Mouse (Mus musculus) embryonic facial prominence, embryonic 12.5 days (tissue): ENCODE data around the gene Tarbp1. TPM values are rescaled to one million over a fixed set of nuclear protein-coding genes. Genes with fewer than 3 reads are reported as not detected.

ENCODE experiments used
- ATAC-seq: fragments of 200-750 bp; cut with Nextera tagmentation; 2 replicates; pipeline ENCODE4 v1.8.0; 2017; ENCODE audit not compliant: insufficient number of reproducible peaks, insufficient read depth, low FRiP score, low TSS enrichment
- H3K27ac ChIP-seq: fragments of 300-500 bp; sonication (generic); 2 replicates; pipeline ENCODE4 v1.5.1; 2016; ENCODE audit warnings: mild to moderate bottlenecking
- H3K27me3 ChIP-seq: fragments of 300-500 bp; sonication (generic); 2 replicates; pipeline ENCODE4 v1.6.1; 2016; ENCODE audit warnings: mild to moderate bottlenecking, moderate library complexity
- H3K36me3 ChIP-seq: fragments of 300-500 bp; sonication (generic); 2 replicates; pipeline ENCODE4 v1.6.1; 2016; ENCODE audit warnings: mild to moderate bottlenecking
- H3K4me1 ChIP-seq: fragments of 300-500 bp; sonication (generic); 2 replicates; pipeline ENCODE4 v1.6.1; 2016
- H3K4me2 ChIP-seq: fragments of 300-500 bp; sonication (generic); replicated peaks from 2 replicates; pipeline ENCODE4 v1.6.1; 2016; ENCODE audit warnings: mild to moderate bottlenecking, moderate library complexity
- H3K4me3 ChIP-seq: fragments of 300-500 bp; sonication (generic); 2 replicates; pipeline ENCODE4 v1.5.1; 2016; ENCODE audit warnings: mild to moderate bottlenecking
- H3K9ac ChIP-seq: fragments of 300-500 bp; sonication (generic); 2 replicates; pipeline ENCODE4 v1.6.1; 2016; ENCODE audit warnings: mild to moderate bottlenecking, moderate library complexity
- H3K9me3 ChIP-seq: fragments of 300-500 bp; sonication (generic); 2 replicates; pipeline ENCODE4 v1.6.1; 2016; ENCODE audit warnings: mild to moderate bottlenecking, moderate library complexity
- WGBS: fragments of 180-500 bp; shearing (Covaris S2); methylation state at CpG from one replicate; pipeline ENCODE4 v1.1.7; 2016; 5-methylcytosine and 5-hydroxymethylcytosine counted together
- polyA plus RNA-seq: library from polyadenylated mRNA; unstranded; fragments of >200 nt; fragmentation: Nextera tagmentation; extraction: Ambion mirVana; gene quantifications from 2 replicates; pipeline ENCODE4 v1.2.1, GENCODE M21; 2016

The Tarbp1 gene
- 3.0 and 3.2 TPM in 2 replicates for polyA plus RNA-seq

GRCm38 (mm10) chr8:126474299-126475187, at the start of gene Tarbp1:
TSS of gene Tarbp1 (minus strand) at chr8:126475065.
- peaks cover 8% of the 10 kb centered on the region for H3K4me1 ChIP-seq
- H3K9me3 ChIP-seq, result no peaks in the 10 kb centered on the region
- peak within 1 kb of the TSS; percentile 80 for H3K9ac ChIP-seq
- ATAC-seq, result peak; percentile 92
- under 1% methylated on average over 114 of the region's 124 CpGs for WGBS
- H3K36me3 ChIP-seq, result peaks cover 7% of the 10 kb centered on the region
- H3K4me2 ChIP-seq, result peak within 1 kb of the TSS; percentile 90
- H3K4me3 ChIP-seq, result peak within 1 kb of the TSS; percentile 82
- peak within 1 kb of the TSS; percentile 78 for H3K27ac ChIP-seq
- 0 out of 2 replicates have a peak, but pooled peaks cover 5% of the 10 kb centered on the region for H3K27me3 ChIP-seq

GRCm38 (mm10) chr8:126524233-126524985, 49.5 kb upstream of the Tarbp1 start:
- Histone ChIP-seq H3K9me3 (no peaks in the 10 kb centered on the region), H3K27me3 (no peaks in the 10 kb centered on the region), H3K27ac (peak overlapping the region; percentile 75), H3K36me3 (no peaks in the 10 kb centered on the region), H3K4me1 (0 out of 2 replicates have a peak, but pooled peaks cover 10% of the 10 kb centered on the region), H3K4me3 (no peak overlapping the region), H3K9ac (no peak overlapping the region), H3K4me2 (no peak overlapping the region)
- ATAC-seq, result no peak
- 74% methylated on average over 18 of the region's 18 CpGs for WGBS

GRCm38 (mm10) chr8:126523060-126523574, 48.3 kb upstream of the Tarbp1 start:
- Histone ChIP-seq H3K9me3 (no peaks in the 10 kb centered on the region), H3K9ac (no peak overlapping the region), H3K27me3 (no peaks in the 10 kb centered on the region), H3K4me1 (0 out of 2 replicates have a peak, but pooled peaks cover 10% of the 10 kb centered on the region), H3K27ac (0 out of 2 replicates have a peak overlapping the region, but pooled peaks have one; percentile 12), H3K4me2 (no peak overlapping the region), H3K36me3 (no peaks in the 10 kb centered on the region), H3K4me3 (no peak overlapping the region)
- ATAC-seq, result peak; percentile 37; the same call in 1 of the 2 replicates
- WGBS, result 74% methylated on average over 11 of the region's 11 CpGs

- ATAC-seq, result no peak
- WGBS, result 89% methylated on average over 4 of the region's 4 CpGs
Measured at GRCm38 (mm10) chr8:126519447-126519975, 44.6 kb upstream of the Tarbp1 start.

GRCm38 (mm10) chr8:126516620-126517577, 42.0 kb upstream of the Tarbp1 start:
- peak overlapping the region; percentile 18 for H3K4me3 ChIP-seq
- H3K9ac ChIP-seq, result 0 out of 2 replicates have a peak overlapping the region, but pooled peaks have one; percentile 4
- H3K9me3 ChIP-seq, result no peaks in the 10 kb centered on the region
- H3K27me3 ChIP-seq, result no peaks in the 10 kb centered on the region
- H3K4me1 ChIP-seq, result peaks cover 13% of the 10 kb centered on the region; the same call in 1 of the 2 replicates
- ATAC-seq, result no peak
- 0 out of 2 replicates have a peak overlapping the region, but pooled peaks have one; percentile 38 for H3K27ac ChIP-seq
- no peaks in the 10 kb centered on the region for H3K36me3 ChIP-seq
- peak overlapping the region; percentile 42 for H3K4me2 ChIP-seq
- WGBS, result 24% methylated on average over 27 of the region's 27 CpGs

More at GRCm38 (mm10) chr8:126519447-126519975, 44.6 kb upstream of the Tarbp1 start:
- H3K4me1 ChIP-seq, result peaks cover 13% of the 10 kb centered on the region; the same call in 1 of the 2 replicates
- no peaks in the 10 kb centered on the region for H3K36me3 ChIP-seq
- H3K9ac ChIP-seq, result no peak overlapping the region
- H3K27ac ChIP-seq, result no peak overlapping the region
- no peak overlapping the region for H3K4me3 ChIP-seq
- no peaks in the 10 kb centered on the region for H3K9me3 ChIP-seq
- H3K27me3 ChIP-seq, result no peaks in the 10 kb centered on the region
- no peak overlapping the region for H3K4me2 ChIP-seq

GRCm38 (mm10) chr8:126514011-126514964, 39.4 kb upstream of the Tarbp1 start:
- no peaks in the 10 kb centered on the region for H3K9me3 ChIP-seq
- no peak overlapping the region for H3K4me2 ChIP-seq
- no peak for ATAC-seq
- no peaks in the 10 kb centered on the region for H3K36me3 ChIP-seq
- no peaks in the 10 kb centered on the region for H3K27me3 ChIP-seq
- H3K9ac ChIP-seq, result no peak overlapping the region
- WGBS, result 73% methylated on average over 10 of the region's 10 CpGs
- H3K4me3 ChIP-seq, result no peak overlapping the region
- peaks cover 13% of the 10 kb centered on the region; the same call in 1 of the 2 replicates for H3K4me1 ChIP-seq
- no peak overlapping the region for H3K27ac ChIP-seq

- no peak for ATAC-seq
- WGBS, result 55% methylated on average over 3 of the region's 3 CpGs
- Histone ChIP-seq H3K9me3 (no peaks in the 10 kb centered on the region), H3K27ac (no peak overlapping the region), H3K9ac (no peak overlapping the region), H3K4me1 (no peaks in the 10 kb centered on the region), H3K36me3 (no peaks in the 10 kb centered on the region), H3K27me3 (no peaks in the 10 kb centered on the region), H3K4me3 (no peak overlapping the region), H3K4me2 (no peak overlapping the region)
Measured at GRCm38 (mm10) chr8:126510866-126511265, 36.0 kb upstream of the Tarbp1 start.

- WGBS, result 77% methylated on average over 6 of the region's 6 CpGs
- Histone ChIP-seq H3K4me1 (no peaks in the 10 kb centered on the region), H3K27ac (no peak overlapping the region), H3K27me3 (no peaks in the 10 kb centered on the region), H3K4me3 (no peak overlapping the region), H3K4me2 (no peak overlapping the region), H3K9ac (no peak overlapping the region), H3K36me3 (no peaks in the 10 kb centered on the region), H3K9me3 (no peaks in the 10 kb centered on the region)
- ATAC-seq, result no peak
Measured at GRCm38 (mm10) chr8:126509635-126510034, 34.8 kb upstream of the Tarbp1 start.

GRCm38 (mm10) chr8:126508871-126509586, 34.2 kb upstream of the Tarbp1 start:
- H3K4me3 ChIP-seq, result no peak overlapping the region
- H3K9ac ChIP-seq, result no peak overlapping the region
- H3K27ac ChIP-seq, result no peak overlapping the region
- H3K4me1 ChIP-seq, result no peaks in the 10 kb centered on the region
- ATAC-seq, result no peak
- H3K9me3 ChIP-seq, result no peaks in the 10 kb centered on the region
- no peaks in the 10 kb centered on the region for H3K36me3 ChIP-seq
- H3K4me2 ChIP-seq, result no peak overlapping the region
- H3K27me3 ChIP-seq, result no peaks in the 10 kb centered on the region
- 85% methylated on average over 8 of the region's 8 CpGs for WGBS
